8 mouse cellular contexts compared by ENCODE assay signal in the genomic region with DNA sequence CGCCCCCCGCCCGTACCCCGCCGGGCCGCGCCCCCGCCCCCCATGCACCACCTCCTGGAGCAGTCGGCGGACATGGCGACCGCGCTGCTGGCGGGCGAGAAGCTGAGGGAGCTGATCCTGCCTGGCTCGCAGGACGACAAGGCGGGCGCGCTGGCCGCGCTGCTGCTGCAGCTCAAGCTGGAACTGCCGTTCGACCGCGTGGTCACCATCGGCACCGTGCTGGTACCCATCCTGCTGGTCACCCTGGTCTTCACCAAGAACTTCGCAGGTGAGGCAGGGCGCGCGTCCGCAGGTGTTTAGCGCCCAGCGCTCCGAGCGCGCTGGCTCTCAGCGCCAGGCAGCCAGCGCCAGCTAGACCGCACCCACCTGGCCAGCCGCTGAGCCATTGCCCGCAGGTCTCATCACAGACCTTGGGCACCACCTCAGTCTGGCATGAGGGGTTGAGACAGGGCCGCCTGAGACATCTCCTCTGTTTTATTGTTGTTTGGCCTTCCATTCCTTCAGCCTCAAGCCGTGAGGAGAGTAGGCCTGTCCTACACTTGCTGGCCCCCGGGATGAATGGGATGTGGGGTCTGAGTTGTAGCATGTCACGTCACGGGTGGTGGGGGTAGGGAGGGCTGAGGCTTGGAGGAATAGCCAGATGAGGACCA. TPM values are rescaled to one million over a fixed set of nuclear protein-coding genes. Genes with fewer than 3 reads are reported as not detected.
DNase-seq lines count a peak whose midpoint lies in the region; ATAC-seq lines count a peak whose summit lies in the region.

No protein-coding gene starts in this region.

- 2% methylated on average over 43 of the region's 48 CpGs for WGBS in heart, embryonic 15.5 days
- WGBS in limb, embryonic 15.5 days = 2% methylated on average over 38 of the region's 48 CpGs

- peak; percentile 24 for DNase-seq in kidney, adult 18-20 months
- DNase-seq in kidney, postnatal 14 days = no peak
- DNase-seq in MN1 (ENCODE audit: low spot score) = peak; percentile 36
- DNase-seq in cerebellum, postnatal 14 days = peak; percentile 71 to 72
- peak; percentile 61 to 64 for DNase-seq in right cerebral cortex, postnatal 10 days (ENCODE audit: low spot score in 2 of 2)

- H3K27me3 ChIP-seq in heart, embryonic 15.5 days = peaks cover 63% of the 10 kb centered on the region
- peaks cover 57% of the 10 kb centered on the region for H3K27me3 ChIP-seq in limb, embryonic 15.5 days

- no peak for ATAC-seq in heart, embryonic 15.5 days (replicated peaks; ENCODE audit: insufficient number of reproducible peaks, insufficient read depth, low FRiP score, low read depth)
- ATAC-seq in limb, embryonic 15.5 days (ENCODE audit: insufficient number of reproducible peaks, low FRiP score, low TSS enrichment, low read depth) = no peak; the same call in 1 of the 2 replicates
- no peak for ATAC-seq in monocyte, adult 5-6 weeks (replicated peaks; ENCODE audit: insufficient number of reproducible peaks, low FRiP score, low TSS enrichment, poor library complexity, severe bottlenecking)

- H3K36me3 ChIP-seq in heart, embryonic 15.5 days = no peaks in the 10 kb centered on the region; the same call in 1 of the 2 replicates
- no peaks in the 10 kb centered on the region for H3K36me3 ChIP-seq in limb, embryonic 15.5 days

- H3K9me3 ChIP-seq in heart, embryonic 15.5 days (replicated peaks) = no peaks in the 10 kb centered on the region
- no peaks in the 10 kb centered on the region for H3K9me3 ChIP-seq in limb, embryonic 15.5 days

- H3K4me1 ChIP-seq in heart, embryonic 15.5 days (replicated peaks) = peaks cover 12% of the 10 kb centered on the region
- peaks cover 15% of the 10 kb centered on the region for H3K4me1 ChIP-seq in limb, embryonic 15.5 days

- 0 out of 2 replicates have a peak overlapping the region, but pooled peaks have one; percentile 33 for H3K27ac ChIP-seq in heart, embryonic 15.5 days
- no peak overlapping the region for H3K27ac ChIP-seq in limb, embryonic 15.5 days

- peak overlapping the region; percentile 84 for H3K4me2 ChIP-seq in heart, embryonic 15.5 days
- peak overlapping the region; percentile 87 for H3K4me2 ChIP-seq in limb, embryonic 15.5 days

- peak overlapping the region; percentile 70 for H3K9ac ChIP-seq in heart, embryonic 15.5 days
- peak overlapping the region; percentile 38 for H3K9ac ChIP-seq in limb, embryonic 15.5 days

- peak overlapping the region; percentile 67 for H3K4me3 ChIP-seq in heart, embryonic 15.5 days
- H3K4me3 ChIP-seq in limb, embryonic 15.5 days = peak overlapping the region; percentile 55

RNA-seq across cellular contexts. Expression of a gene that starts 0.6 kb away (rescaled TPM):
- 1.5 and 1.7 TPM in 2 replicates for polyA plus RNA-seq in heart, embryonic 15.5 days (2015; fragmentation: Nextera tagmentation; extraction: Ambion mirVana)
- 0.31 and 0.34 TPM in 2 replicates for polyA plus RNA-seq in limb, embryonic 15.5 days (2015; fragmentation: Nextera tagmentation; extraction: Ambion mirVana)
- total RNA-seq in monocyte, adult 5-6 weeks (2017) = not detected in 3 replicates

RNA-seq across cellular contexts. Expression of a gene that starts 14.8 kb away (rescaled TPM):
- 40.8 and 56.4 TPM in 2 replicates for polyA plus RNA-seq in heart, embryonic 15.5 days (2015; fragmentation: Nextera tagmentation; extraction: Ambion mirVana)
- polyA plus RNA-seq in limb, embryonic 15.5 days (2015; fragmentation: Nextera tagmentation; extraction: Ambion mirVana) = 56.6 and 56.9 TPM in 2 replicates
- total RNA-seq in monocyte, adult 5-6 weeks (2017) = 39.1 to 48.0 TPM (median 42.2 TPM) in 3 replicates

RNA-seq across cellular contexts. Expression of a gene that starts 28.7 kb away (rescaled TPM):
- polyA plus RNA-seq in heart, embryonic 15.5 days (2015; fragmentation: Nextera tagmentation; extraction: Ambion mirVana) = 10.1 and 14.1 TPM in 2 replicates
- 14.4 and 16.9 TPM in 2 replicates for polyA plus RNA-seq in limb, embryonic 15.5 days (2015; fragmentation: Nextera tagmentation; extraction: Ambion mirVana)
- total RNA-seq in monocyte, adult 5-6 weeks (2017) = 13.1 to 23.8 TPM (median 16.3 TPM) in 3 replicates
